Mouse (Mus musculus): ENCODE results near the gene Igsf3.
A peak's percentile ranks its signal among the peaks of the same experiment; 100 is the strongest.

Igsf3 gene

GRCm38 (mm10) chr3:101377256-101378024 lies 557 bp downstream of the Igsf3 start:
- peak; percentile 17 for DNase-seq

- DNase-seq: peak; percentile 23
Observed at GRCm38 (mm10) chr3:101378102-101378501, 1.2 kb downstream of the Igsf3 start.

DNA sequence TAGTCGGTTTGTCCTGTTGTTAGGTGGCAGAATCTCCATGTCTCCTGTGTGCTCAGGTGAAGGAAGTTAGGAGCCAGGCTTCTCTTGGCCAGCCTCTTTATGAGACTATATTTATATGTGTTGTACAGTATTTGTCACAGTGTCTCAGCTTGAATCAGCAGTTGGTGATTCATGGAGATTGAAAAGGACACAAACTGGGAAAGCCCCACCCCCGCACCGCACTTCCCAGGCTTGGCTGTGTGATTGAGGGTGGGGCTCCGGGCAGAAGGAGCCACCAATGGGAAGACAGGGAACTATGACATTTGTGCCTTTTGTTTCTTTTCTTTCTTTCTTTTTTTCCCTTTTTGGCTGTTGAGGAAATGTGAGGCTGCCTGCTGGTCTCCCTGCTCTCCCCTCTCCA lies 2.9 kb downstream of the Igsf3 start:
- DNase-seq: peak; percentile 42

DNA sequence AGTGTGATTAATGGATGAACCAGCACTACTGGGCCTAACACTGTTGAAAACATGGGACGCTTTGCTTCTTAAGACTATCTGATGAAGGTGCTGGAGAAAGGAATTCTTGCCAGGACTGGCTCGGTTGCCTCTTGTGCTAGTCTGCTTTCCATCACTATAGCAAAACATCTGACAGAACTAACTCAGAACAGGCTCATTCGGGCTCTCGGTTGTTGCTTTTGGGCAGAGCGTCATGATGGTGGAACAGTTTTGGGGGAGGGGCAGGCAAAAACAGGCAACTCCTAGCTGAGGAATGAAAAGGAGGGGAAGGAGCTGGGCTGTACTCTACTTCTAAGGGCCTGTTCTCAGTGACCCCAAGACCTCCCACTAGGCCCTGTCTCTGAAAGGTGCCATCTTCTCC lies 4.8 kb downstream of the Igsf3 start:
- DNase-seq: no peak

DNA sequence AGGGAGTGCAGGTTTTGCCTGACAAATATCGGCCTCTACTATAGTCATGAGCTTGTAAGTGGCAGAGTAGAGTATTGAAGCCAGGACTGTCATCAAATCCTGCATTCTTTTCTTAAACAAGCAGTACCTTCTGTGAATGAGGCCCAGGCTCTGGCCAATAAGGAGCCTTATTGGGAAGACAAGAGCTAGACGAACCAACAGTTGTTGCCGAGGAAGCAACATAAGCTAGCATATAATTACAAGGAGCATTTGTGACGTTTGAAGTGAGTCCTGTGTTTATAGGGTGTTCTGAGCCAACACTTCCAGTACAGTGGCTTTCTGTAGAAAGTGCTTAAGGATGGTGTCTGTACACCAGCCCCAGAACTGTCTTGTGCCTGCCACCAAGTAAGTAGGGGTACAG lies 5.9 kb downstream of the Igsf3 start:
- no peak for DNase-seq

- no peak for DNase-seq
Observed at GRCm38 (mm10) chr3:101386430-101387016, 9.6 kb downstream of the Igsf3 start.

- no peak for DNase-seq
Observed at GRCm38 (mm10) chr3:101387849-101388248, 11.0 kb downstream of the Igsf3 start.

- no peak for DNase-seq
Observed at GRCm38 (mm10) chr3:101389566-101389965, 12.7 kb downstream of the Igsf3 start.

DNA sequence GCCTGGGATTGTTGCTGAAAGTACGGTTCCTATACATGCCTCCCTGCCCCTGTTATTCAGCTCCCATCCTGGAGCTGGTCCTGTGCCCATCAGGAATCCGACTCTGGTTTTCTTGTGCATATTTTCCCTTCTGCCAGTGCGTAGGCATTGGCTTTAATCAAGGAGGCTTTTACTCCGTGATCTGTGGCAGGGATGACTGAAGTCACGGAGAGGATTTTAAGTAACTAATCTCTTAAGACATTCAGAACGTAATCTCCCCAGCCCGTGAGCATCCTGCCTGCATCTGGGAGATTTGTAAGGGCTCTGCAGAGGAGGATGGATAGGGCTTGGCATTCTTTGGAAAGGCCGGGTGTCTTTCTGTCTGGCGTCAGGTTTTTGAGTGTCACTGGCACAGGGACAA lies 13.6 kb downstream of the Igsf3 start:
- no peak for DNase-seq

GRCm38 (mm10) chr3:101391991-101392390 lies 15.1 kb downstream of the Igsf3 start:
- no peak for DNase-seq

- DNase-seq: no peak
Observed at GRCm38 (mm10) chr3:101393103-101393644, 16.3 kb downstream of the Igsf3 start.

DNA sequence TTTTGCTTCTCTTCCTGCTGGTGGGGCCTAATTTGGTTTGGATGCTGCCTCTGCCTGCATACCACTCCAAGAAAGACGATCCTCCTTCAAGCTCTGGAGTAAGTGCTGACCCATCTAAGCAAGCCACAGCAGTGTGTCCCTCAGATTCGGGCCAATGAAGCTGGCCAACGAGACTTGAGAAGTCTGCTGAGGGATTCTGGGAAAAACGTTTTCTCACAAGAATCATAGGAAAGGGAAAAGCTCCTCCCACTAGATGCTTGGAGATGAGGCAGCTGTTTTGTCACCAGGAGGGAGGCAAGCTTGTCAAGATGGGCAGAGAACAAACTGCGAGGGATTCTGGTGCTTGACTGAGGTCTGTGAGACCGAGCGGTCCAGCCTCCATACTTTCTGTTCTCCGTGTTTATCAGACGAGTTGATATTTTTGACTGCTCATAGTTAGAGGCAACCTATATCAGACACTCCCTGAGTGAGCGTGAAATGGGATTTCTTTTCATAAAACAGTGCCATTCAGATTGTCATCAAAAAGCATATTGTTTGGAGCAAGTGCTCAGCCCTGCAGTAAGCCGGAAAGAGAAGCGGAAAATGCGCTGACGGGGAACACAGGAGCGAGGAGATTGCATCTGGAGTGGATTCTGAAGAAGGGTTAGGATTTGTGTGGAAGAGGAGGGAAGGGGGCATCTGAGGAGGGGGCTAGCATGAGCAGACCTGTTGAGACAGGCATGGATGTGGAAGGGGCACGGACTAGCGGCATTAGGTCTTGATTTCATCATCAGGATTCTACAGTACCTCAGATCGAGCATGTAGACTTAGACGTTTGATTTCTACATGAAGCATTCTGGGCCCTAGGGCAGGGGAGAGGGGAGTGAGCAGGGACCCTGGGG lies 17.0 kb downstream of the Igsf3 start:
- peak; percentile 19 for DNase-seq

DNA sequence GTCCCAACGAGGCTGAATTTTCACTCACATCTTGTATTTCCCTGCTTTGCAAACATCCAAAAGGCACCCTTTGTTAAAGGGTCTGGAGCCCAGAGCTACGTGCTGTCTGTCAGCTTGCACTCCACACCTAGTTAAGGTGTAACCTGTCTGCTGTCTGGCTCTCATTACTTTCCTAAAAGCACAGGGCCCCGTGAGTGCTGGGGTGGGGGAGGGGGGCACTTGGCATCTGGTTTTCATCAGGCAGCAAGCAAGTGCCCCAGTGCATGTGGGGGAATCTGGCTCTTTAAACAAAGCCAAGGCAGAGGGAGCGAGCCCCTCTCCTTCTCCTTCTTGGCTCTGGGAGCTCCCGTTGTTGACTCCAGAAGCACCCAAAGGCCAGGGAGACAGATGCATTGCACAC lies 18.5 kb downstream of the Igsf3 start:
- no peak for DNase-seq

GRCm38 (mm10) chr3:101396061-101396460 lies 19.2 kb downstream of the Igsf3 start:
- DNase-seq: no peak

- DNase-seq: no peak
Observed at GRCm38 (mm10) chr3:101396726-101397263, 19.9 kb downstream of the Igsf3 start.

- no peak for DNase-seq
Observed at GRCm38 (mm10) chr3:101397422-101397821, 20.5 kb downstream of the Igsf3 start.

DNA sequence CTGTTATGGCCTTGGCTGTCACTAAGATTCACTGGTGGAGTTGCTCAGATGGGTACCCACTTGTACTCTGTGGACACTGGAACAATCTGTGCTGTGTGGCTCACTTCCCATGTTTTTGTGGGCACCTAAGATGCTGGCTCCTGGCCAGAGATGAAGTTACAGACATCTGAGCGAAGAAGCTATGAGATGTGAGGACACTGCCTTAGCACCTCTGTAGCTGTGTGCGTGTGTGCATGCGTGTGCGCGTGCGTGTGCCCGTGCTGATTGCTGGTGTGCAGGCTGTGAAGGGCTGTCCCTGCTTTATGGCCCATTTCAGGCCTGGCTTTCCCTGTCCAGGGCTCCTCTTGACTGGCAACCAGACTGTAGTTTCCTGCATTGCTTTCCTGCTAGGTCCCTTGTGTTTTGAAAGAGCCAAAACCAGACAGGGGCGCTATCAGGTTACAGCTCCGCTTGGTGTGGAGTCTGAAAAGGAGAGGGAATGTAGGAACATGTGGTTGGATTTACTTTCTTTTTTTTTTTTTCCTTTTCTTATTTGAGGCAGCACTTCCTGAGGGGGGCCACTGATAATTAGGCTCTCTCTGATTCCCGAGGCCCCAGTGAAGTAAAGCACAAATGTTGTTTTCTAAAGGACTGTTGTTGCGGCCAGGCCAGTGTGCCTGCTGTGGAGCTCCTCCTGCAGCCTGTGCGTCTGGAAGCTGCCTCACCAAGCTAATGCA lies 21.3 kb downstream of the Igsf3 start:
- DNase-seq: no peak

DNA sequence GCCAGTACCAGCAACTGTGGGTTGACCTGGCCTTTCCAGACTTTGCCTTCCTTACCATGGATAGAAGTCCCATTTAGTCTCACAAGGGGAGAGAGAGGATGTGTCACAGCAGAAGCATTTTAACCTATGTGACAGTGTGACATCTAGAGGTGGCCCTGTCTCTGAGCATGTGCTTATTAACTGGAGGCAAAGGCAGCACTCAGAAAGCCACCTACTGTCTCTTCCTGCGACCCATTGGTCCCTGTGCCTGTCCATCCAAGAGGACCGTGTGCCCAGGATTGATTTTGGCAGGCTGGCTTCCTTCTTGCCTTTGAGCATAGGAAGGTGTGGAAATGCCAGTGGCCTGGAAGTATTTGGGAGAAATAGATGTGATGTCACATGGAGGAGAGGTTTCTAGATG lies 22.0 kb downstream of the Igsf3 start:
- DNase-seq: no peak

GRCm38 (mm10) chr3:101401501-101401900 lies 24.6 kb downstream of the Igsf3 start:
- no peak for DNase-seq

GRCm38 (mm10) chr3:101404620-101405415 lies 27.9 kb downstream of the Igsf3 start:
- DNase-seq: peak; percentile 37

- peak; percentile 61 for DNase-seq
Observed at GRCm38 (mm10) chr3:101405495-101405894, 28.6 kb downstream of the Igsf3 start.

DNA sequence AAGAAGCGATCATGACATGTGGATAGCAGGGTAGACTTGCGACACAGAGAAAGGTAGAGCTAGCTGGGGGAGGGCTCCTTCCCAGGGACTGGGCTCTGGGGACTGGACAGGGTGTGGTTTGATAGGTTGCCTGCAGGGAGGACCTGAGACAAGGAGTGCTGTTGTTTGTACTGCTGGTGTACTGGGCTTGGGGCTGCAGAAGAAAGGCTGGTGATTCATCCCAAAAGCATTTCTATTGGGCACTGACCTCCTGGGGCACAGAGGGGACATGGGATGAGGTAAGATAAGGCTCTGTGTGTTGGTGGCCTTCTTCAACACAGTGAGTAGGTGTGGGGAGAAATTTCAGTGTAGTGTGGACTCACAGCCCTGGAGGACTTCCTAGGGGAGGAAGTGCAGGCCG lies 29.2 kb downstream of the Igsf3 start:
- DNase-seq: no peak
